Comparison of ENCODE assay signal across 8 mouse cellular contexts in genomic region chr4:137844656-137845055, GRCm38 (mm10). TPM values are rescaled to one million over a fixed set of nuclear protein-coding genes. Genes with fewer than 3 reads are reported as not detected.
DNase-seq lines count a peak whose midpoint lies in the region; ATAC-seq and TF ChIP-seq lines count a peak whose summit lies in the region.

No protein-coding gene starts in this region.

- no peaks in the 10 kb centered on the region; the same call in 1 of the 2 replicates for H3K9me3 ChIP-seq in lung, postnatal 0 days (ENCODE audit: low read length)

- peak; percentile 62 to 63 for DNase-seq in urinary bladder, adult 18-20 months (ENCODE audit: low spot score in 2 of 2)
- no peak for DNase-seq in urinary bladder, postnatal 10 days (ENCODE audit: low spot score)
- peak; percentile 38 for DNase-seq in c-Kit-positive CD71-negative TER-119-negative erythroid progenitor cells, embryonic 14.5 days (ENCODE audit: low read depth)
- peak; percentile 84 for DNase-seq in kidney, postnatal 14 days
- peak; percentile 82 for DNase-seq in lung, postnatal 0 days (ENCODE audit: low spot score)
- peak; percentile 66 to 76 for DNase-seq in right cerebral cortex, adult 2 months (ENCODE audit: low spot score in 2 of 2)

- H3K4me1 ChIP-seq in lung, postnatal 0 days (ENCODE audit: insufficient read depth, low read depth, low read length), result no peaks in the 10 kb centered on the region

- ATAC-seq in frontal cortex, adult (ENCODE audit: low TSS enrichment), result peak; percentile 73; the same call in 1 of the 2 replicates
- ATAC-seq in lung, postnatal 0 days, result peak; percentile 74
- ATAC-seq in activated CD4-positive, CD25-positive, alpha-beta regulatory T cell, adult 4 months, result no peak

- H3K9ac ChIP-seq in lung, postnatal 0 days (replicated peaks; ENCODE audit: low read depth), result no peak overlapping the region

- no peak overlapping the region for H3K4me3 ChIP-seq in lung, postnatal 0 days (ENCODE audit: low read depth, low read length)

- H3K27ac ChIP-seq in lung, postnatal 0 days (ENCODE audit: low read length), result no peak overlapping the region

- 22% methylated on average over 11 of the region's 11 CpGs for WGBS in lung, postnatal 0 days

- H3K4me2 ChIP-seq in lung, postnatal 0 days (replicated peaks; ENCODE audit: low read depth, low read length), result no peak overlapping the region

- no peaks in the 10 kb centered on the region for H3K36me3 ChIP-seq in lung, postnatal 0 days (ENCODE audit: insufficient read depth, low read length)

- no peaks in the 10 kb centered on the region for H3K27me3 ChIP-seq in lung, postnatal 0 days (replicated peaks; ENCODE audit: insufficient read depth, low read length)

- no peak for TF ChIP-seq EP300 in lung, postnatal 0 days (IDR thresholded peaks at IDR 0.05)

- TF ChIP-seq CTCF in lung, postnatal 0 days (IDR thresholded peaks at IDR 0.05), result peak; percentile 97

RNA-seq across cellular contexts. Expression of gene Ece1, which starts 17.4 kb away (rescaled TPM):
- polyA plus RNA-seq in lung, postnatal 0 days (2015; fragmentation: Nextera tagmentation; extraction: Ambion mirVana), result 65.7 and 80.9 TPM in 2 replicates
- polyA plus RNA-seq in activated CD4-positive, CD25-positive, alpha-beta regulatory T cell, adult 4 months (2017; shearing (Covaris generic)), result 10 to 100 TPM; 17.2 to 18.6 TPM

RNA-seq across cellular contexts. Expression of gene Alpl, which starts 48.5 kb away (rescaled TPM):
- 2.2 and 3.0 TPM in 2 replicates for polyA plus RNA-seq in lung, postnatal 0 days (2015; fragmentation: Nextera tagmentation; extraction: Ambion mirVana)
- 1 to 10 TPM in 1 of 2 experiments, under 1 TPM in 1; 0.54 to 1.1 TPM for polyA plus RNA-seq in activated CD4-positive, CD25-positive, alpha-beta regulatory T cell, adult 4 months (2017; shearing (Covaris generic))
